Mouse (Mus musculus) cortical plate, adult 2 months (tissue): Measurements from ENCODE around the gene B4galt3.

ENCODE experiments used
- CTCF ChIP-seq: fragments of 200-500 bp; IDR thresholded peaks from 2 replicates; pipeline ENCODE4 v1.5.1; 2011; ENCODE audit warnings: mild to moderate bottlenecking, control low read depth, low read length; ENCODE audit not compliant: insufficient read depth; ENCODE audit errors: extremely low read depth
- POLR2A ChIP-seq: fragments of 200-500 bp; IDR thresholded peaks from 2 replicates; pipeline ENCODE4 v1.6.1; 2011; ENCODE audit warnings: mild to moderate bottlenecking, low read length, control low read depth; ENCODE audit not compliant: insufficient read depth; ENCODE audit errors: extremely low read depth

GRCm38 (mm10) chr1:171248386-171249226 is 21.5 kb upstream of the B4galt3 start:
- TF ChIP-seq POLR2A (no peak), CTCF (no peak)
